Comparison of ENCODE assay signal across 8 mouse cellular contexts in genomic region chr2:18391861-18392260, GRCm38 (mm10). TPM values are rescaled to one million over a fixed set of nuclear protein-coding genes. Genes with fewer than 3 reads are reported as not detected.
A peak's percentile ranks its signal among the peaks of the same experiment; 100 is the strongest.
DNase-seq lines count a peak whose midpoint lies in the region; ATAC-seq and TF ChIP-seq lines count a peak whose summit lies in the region.

No protein-coding gene starts in this region.

- TF ChIP-seq POLR2A in cerebellum, adult 2 months (IDR thresholded peaks at IDR 0.05; ENCODE audit: borderline replicate concordance, insufficient read depth, low read length): no peak

- H3K27me3 ChIP-seq in cerebellum, adult 2 months (ENCODE audit: control insufficient read depth, insufficient read depth, low read length): no peaks in the 10 kb centered on the region; the same call in 1 of the 2 replicates
- H3K27me3 ChIP-seq in neural tube, embryonic 11.5 days (ENCODE audit: control insufficient read depth, insufficient read depth, low read length): no peaks in the 10 kb centered on the region
- H3K27me3 ChIP-seq in intestine, embryonic 14.5 days (replicated peaks; ENCODE audit: control insufficient read depth, insufficient read depth, low read length): no peaks in the 10 kb centered on the region
- H3K27me3 ChIP-seq in midbrain, embryonic 13.5 days: no peaks in the 10 kb centered on the region

- no peak for ATAC-seq in neural tube, embryonic 11.5 days (ENCODE audit: insufficient read depth, low FRiP score, low TSS enrichment)
- ATAC-seq in intestine, embryonic 14.5 days (replicated peaks; ENCODE audit: low FRiP score, low TSS enrichment, low read depth): no peak
- ATAC-seq in midbrain, embryonic 13.5 days: no peak

- no peaks in the 10 kb centered on the region for H3K4me1 ChIP-seq in cerebellum, adult 2 months (ENCODE audit: control insufficient read depth, insufficient read depth, low read length)
- no peaks in the 10 kb centered on the region for H3K4me1 ChIP-seq in neural tube, embryonic 11.5 days (ENCODE audit: control insufficient read depth, insufficient read depth, low read length)
- no peaks in the 10 kb centered on the region for H3K4me1 ChIP-seq in intestine, embryonic 14.5 days (replicated peaks; ENCODE audit: control insufficient read depth, insufficient read depth, low read length)
- peaks cover 21% of the 10 kb centered on the region for H3K4me1 ChIP-seq in midbrain, embryonic 13.5 days (replicated peaks)

- TF ChIP-seq CTCF in cerebellum, adult 2 months (IDR thresholded peaks at IDR 0.05; ENCODE audit: borderline replicate concordance, insufficient read depth, low read depth, low read length): no peak

- H3K36me3 ChIP-seq in neural tube, embryonic 11.5 days (ENCODE audit: control insufficient read depth, insufficient read depth, low read length): no peaks in the 10 kb centered on the region
- H3K36me3 ChIP-seq in intestine, embryonic 14.5 days (ENCODE audit: control insufficient read depth, insufficient read depth, low read length): no peaks in the 10 kb centered on the region
- no peaks in the 10 kb centered on the region for H3K36me3 ChIP-seq in midbrain, embryonic 13.5 days

- peak overlapping the region; percentile 75 for H3K27ac ChIP-seq in cerebellum, adult 2 months (ENCODE audit: insufficient read depth, low read length)
- peak overlapping the region; percentile 94 for H3K27ac ChIP-seq in neural tube, embryonic 11.5 days (ENCODE audit: low read depth, low read length)
- H3K27ac ChIP-seq in intestine, embryonic 14.5 days (ENCODE audit: low read depth): peak overlapping the region; percentile 94
- H3K27ac ChIP-seq in midbrain, embryonic 13.5 days: peak overlapping the region; percentile 96

- peak overlapping the region; percentile 92 for H3K4me3 ChIP-seq in cerebellum, adult 2 months (replicated peaks; ENCODE audit: insufficient read depth, low read depth, low read length)
- peak overlapping the region; percentile 80 for H3K4me3 ChIP-seq in neural tube, embryonic 11.5 days (ENCODE audit: low read depth, low read length)
- H3K4me3 ChIP-seq in intestine, embryonic 14.5 days (ENCODE audit: low read depth, low read length): peak overlapping the region; percentile 72
- H3K4me3 ChIP-seq in midbrain, embryonic 13.5 days (replicated peaks): peak overlapping the region; percentile 91

- no peak for DNase-seq in cerebellum, adult 2 months
- no peak for DNase-seq in cerebellum, postnatal 10 days
- DNase-seq in neural tube, embryonic 11.5 days (ENCODE audit: low spot score): no peak
- no peak for DNase-seq in neural tube, embryonic 10.5 days (ENCODE audit: extremely low spot score, low spot score)
- no peak for DNase-seq in intestine, embryonic 14.5 days (ENCODE audit: low spot score)
- DNase-seq in cerebellum, adult 9-10 months: no peak
- DNase-seq in embryo, embryonic 11 days: no peak

- H3K9me3 ChIP-seq in neural tube, embryonic 11.5 days (ENCODE audit: control insufficient read depth, low read length): no peaks in the 10 kb centered on the region
- no peaks in the 10 kb centered on the region for H3K9me3 ChIP-seq in intestine, embryonic 14.5 days (ENCODE audit: control insufficient read depth, low read length)
- H3K9me3 ChIP-seq in midbrain, embryonic 13.5 days: no peaks in the 10 kb centered on the region

- H3K4me2 ChIP-seq in neural tube, embryonic 11.5 days (ENCODE audit: low read depth): peak overlapping the region; percentile 48
- H3K4me2 ChIP-seq in intestine, embryonic 14.5 days (ENCODE audit: low read length): peak overlapping the region; percentile 87
- peak overlapping the region; percentile 85 for H3K4me2 ChIP-seq in midbrain, embryonic 13.5 days (replicated peaks)

- under 1% methylated on average over 11 of the region's 11 CpGs for WGBS in cerebellum, adult 2 months
- WGBS in neural tube, embryonic 11.5 days: 1% methylated on average over 11 of the region's 11 CpGs
- WGBS in intestine, embryonic 14.5 days: 0% methylated on average over 11 of the region's 11 CpGs
- under 1% methylated on average over 11 of the region's 11 CpGs for WGBS in midbrain, embryonic 13.5 days

- H3K9ac ChIP-seq in neural tube, embryonic 11.5 days (ENCODE audit: low read length): peak overlapping the region; percentile 86
- peak overlapping the region; percentile 54 for H3K9ac ChIP-seq in intestine, embryonic 14.5 days (ENCODE audit: low read length)
- H3K9ac ChIP-seq in midbrain, embryonic 13.5 days (replicated peaks): peak overlapping the region; percentile 92

RNA-seq across cellular contexts. Expression of gene Dnajc1, which starts 0.8 kb away (rescaled TPM):
- 12.4 and 12.9 TPM in 2 replicates for polyA plus RNA-seq in cerebellum, adult 2 months (2012; rRNA removed)
- polyA plus RNA-seq in neural tube, embryonic 11.5 days (2014; fragmentation: Nextera tagmentation; extraction: Ambion mirVana): 25.1 and 25.6 TPM in 2 replicates
- 32.3 and 32.6 TPM in 2 replicates for polyA plus RNA-seq in intestine, embryonic 14.5 days (2014; fragmentation: Nextera tagmentation; extraction: Ambion mirVana)
- polyA plus RNA-seq in midbrain, embryonic 13.5 days (2015; fragmentation: Nextera tagmentation; extraction: Ambion mirVana): 21.6 and 24.1 TPM in 2 replicates
